Mouse (Mus musculus) ES-Bruce4 (cell line): ENCODE data around the gene Olfr691.

ENCODE experiments used
- CTCF ChIP-seq: IDR thresholded peaks from one replicate; pipeline ENCODE4 v1.8.1; 2011; ENCODE audit warnings: low read depth, low read length
- EP300 ChIP-seq: IDR thresholded peaks from 2 replicates; pipeline ENCODE4 v1.6.1; 2011; ENCODE audit warnings: low read depth, low read length; ENCODE audit not compliant: insufficient read depth

DNA sequence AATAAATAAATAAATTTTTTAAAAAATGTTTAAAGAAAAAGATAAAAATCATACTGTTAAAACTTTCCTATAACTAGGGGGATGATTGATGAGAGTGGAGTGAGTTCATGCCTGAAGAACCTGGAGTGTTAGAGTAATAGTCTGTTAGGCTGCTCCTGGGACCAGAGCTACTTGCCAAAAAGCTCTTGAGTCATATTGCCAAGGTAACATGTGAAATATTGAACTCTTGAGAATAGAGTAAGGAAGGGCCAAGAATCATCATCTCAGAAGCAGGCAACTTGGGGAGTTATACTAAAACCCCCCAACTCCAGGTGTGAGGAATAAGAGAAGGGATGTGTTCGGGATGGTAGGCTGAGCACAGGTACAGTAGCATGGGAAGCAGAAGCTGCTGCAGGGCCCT, 31.2 kb downstream of the Olfr691 start, which contains the start of gene Olfr689:
- no peak for TF ChIP-seq CTCF
- no peak for TF ChIP-seq EP300
